Mouse (Mus musculus) stomach, embryonic 14.5 days (tissue): ENCODE results near the gene Bmp6. TPM values are rescaled to one million over a fixed set of nuclear protein-coding genes. Genes with fewer than 3 reads are reported as not detected.

ENCODE experiments used
- ATAC-seq: fragments of 200-750 bp; cut with Nextera tagmentation; 2 replicates; pipeline ENCODE4 v1.8.0; 2017; ENCODE audit warnings: low read depth, moderate TSS enrichment; ENCODE audit not compliant: insufficient number of reproducible peaks, insufficient read depth, low FRiP score
- H3K27ac ChIP-seq: fragments of 300-500 bp; sonication (generic); 2 replicates; pipeline ENCODE4 v1.5.1; 2014; ENCODE audit warnings: mild to moderate bottlenecking, low read length, moderate library complexity, mixed read lengths
- H3K27me3 ChIP-seq: fragments of 300-500 bp; sonication (generic); 2 replicates; pipeline ENCODE4 v1.6.1; 2014; ENCODE audit warnings: low read length, control low read depth, mixed read lengths; ENCODE audit not compliant: control insufficient read depth, insufficient read depth
- H3K36me3 ChIP-seq: fragments of 300-500 bp; sonication (generic); 2 replicates; pipeline ENCODE4 v1.6.1; 2014; ENCODE audit warnings: mild to moderate bottlenecking, control low read depth, low read length, moderate library complexity, mixed read lengths; ENCODE audit not compliant: control insufficient read depth, insufficient read depth
- H3K4me1 ChIP-seq: fragments of 300-500 bp; sonication (generic); 2 replicates; pipeline ENCODE4 v1.6.1; 2014; ENCODE audit warnings: low read length, control low read depth, mixed read lengths; ENCODE audit not compliant: control insufficient read depth, insufficient read depth
- H3K4me2 ChIP-seq: fragments of 300-500 bp; sonication (generic); replicated peaks from 2 replicates; pipeline ENCODE4 v1.6.1; 2014; ENCODE audit warnings: low read depth, low read length, control low read depth
- H3K4me3 ChIP-seq: fragments of 300-500 bp; sonication (generic); 2 replicates; pipeline ENCODE4 v1.5.1; 2014; ENCODE audit warnings: low read depth, low read length, control low read depth
- H3K9ac ChIP-seq: fragments of 300-500 bp; sonication (generic); replicated peaks from 2 replicates; pipeline ENCODE4 v1.6.1; 2014; ENCODE audit warnings: low read depth, mild to moderate bottlenecking, control low read depth, low read length, moderate library complexity, mixed read lengths
- H3K9me3 ChIP-seq: fragments of 300-500 bp; sonication (generic); 2 replicates; pipeline ENCODE4 v1.6.1; 2016; ENCODE audit warnings: low read depth, low read length, control low read depth; ENCODE audit not compliant: control insufficient read depth
- WGBS: fragments of 180-500 bp; shearing (Covaris S2); extraction: QIAGEN DNeasy Blood & Tissue Kit; methylation state at CpG from one replicate; pipeline ENCODE4 v1.1.7; 2014; 5-methylcytosine and 5-hydroxymethylcytosine counted together
- polyA plus RNA-seq: library from polyadenylated mRNA; unstranded; fragments of >200 nt; fragmentation: Nextera tagmentation; extraction: Ambion mirVana; gene quantifications from 2 replicates; pipeline ENCODE4 v1.2.1, GENCODE M21; 2014

The Bmp6 gene
- polyA plus RNA-seq, 1 experiment from 2014 or later = 1.8 TPM

GRCm38 (mm10) chr13:38513921-38514320 is 169.0 kb downstream of the Bmp6 start:
- WGBS = 96% methylated on average over 7 of the region's 7 CpGs
- peaks cover 63% of the 10 kb centered on the region for H3K36me3 ChIP-seq

GRCm38 (mm10) chr13:38515431-38515830 is 170.5 kb downstream of the Bmp6 start:
- Histone ChIP-seq H3K4me3 (no peak overlapping the region), H3K27me3 (no peaks in the 10 kb centered on the region), H3K27ac (no peak overlapping the region), H3K9ac (no peak overlapping the region), H3K4me1 (no peaks in the 10 kb centered on the region), H3K4me2 (no peak overlapping the region), H3K9me3 (no peaks in the 10 kb centered on the region), H3K36me3 (peaks cover 63% of the 10 kb centered on the region)
- ATAC-seq = no peak
- 71% methylated on average over 2 of the region's 2 CpGs for WGBS

More at GRCm38 (mm10) chr13:38513921-38514320, 169.0 kb downstream of the Bmp6 start:
- no peak overlapping the region for H3K4me3 ChIP-seq
- no peaks in the 10 kb centered on the region for H3K4me1 ChIP-seq
- no peak overlapping the region for H3K4me2 ChIP-seq
- H3K9ac ChIP-seq = no peak overlapping the region
- H3K9me3 ChIP-seq = no peaks in the 10 kb centered on the region
- no peak for ATAC-seq
- H3K27me3 ChIP-seq = no peaks in the 10 kb centered on the region
- no peak overlapping the region for H3K27ac ChIP-seq

- no peak overlapping the region for H3K4me2 ChIP-seq
- H3K4me3 ChIP-seq = no peak overlapping the region
- H3K27me3 ChIP-seq = no peaks in the 10 kb centered on the region
- H3K36me3 ChIP-seq = peaks cover 60% of the 10 kb centered on the region
- no peaks in the 10 kb centered on the region for H3K9me3 ChIP-seq
- WGBS = 61% methylated on average over 3 of the region's 3 CpGs
- ATAC-seq = no peak
- no peaks in the 10 kb centered on the region for H3K4me1 ChIP-seq
- no peak overlapping the region for H3K27ac ChIP-seq
- no peak overlapping the region for H3K9ac ChIP-seq
These were observed 170.9 kb downstream of the Bmp6 start for GRCm38 (mm10) chr13:38515845-38516244.

GRCm38 (mm10) chr13:38516582-38516981 is 171.7 kb downstream of the Bmp6 start:
- Histone ChIP-seq H3K4me1 (no peaks in the 10 kb centered on the region), H3K4me2 (no peak overlapping the region), H3K9me3 (no peaks in the 10 kb centered on the region), H3K4me3 (no peak overlapping the region), H3K9ac (no peak overlapping the region), H3K27me3 (no peaks in the 10 kb centered on the region), H3K36me3 (peaks cover 66% of the 10 kb centered on the region), H3K27ac (no peak overlapping the region)
- WGBS = 79% methylated on average over 11 of the region's 11 CpGs
- ATAC-seq = no peak

- no peak overlapping the region for H3K27ac ChIP-seq
- no peaks in the 10 kb centered on the region for H3K9me3 ChIP-seq
- H3K27me3 ChIP-seq = no peaks in the 10 kb centered on the region
- WGBS = 89% methylated on average over 11 of the region's 11 CpGs
- H3K4me2 ChIP-seq = no peak overlapping the region
- peaks cover 57% of the 10 kb centered on the region for H3K36me3 ChIP-seq
- ATAC-seq = no peak
- H3K4me3 ChIP-seq = no peak overlapping the region
- no peak overlapping the region for H3K9ac ChIP-seq
- H3K4me1 ChIP-seq = 0 out of 2 replicates have a peak, but pooled peaks cover 7% of the 10 kb centered on the region
These were observed 175.4 kb downstream of the Bmp6 start for GRCm38 (mm10) chr13:38520299-38520698.

GRCm38 (mm10) chr13:38522056-38522654 is 177.2 kb downstream of the Bmp6 start:
- no peak overlapping the region for H3K4me2 ChIP-seq
- no peaks in the 10 kb centered on the region for H3K9me3 ChIP-seq
- H3K36me3 ChIP-seq = peaks cover 44% of the 10 kb centered on the region
- no peak overlapping the region for H3K9ac ChIP-seq
- ATAC-seq = no peak
- H3K4me3 ChIP-seq = no peak overlapping the region
- peaks cover 18% of the 10 kb centered on the region for H3K4me1 ChIP-seq
- peak overlapping the region; percentile 55; the same call in 1 of the 2 replicates for H3K27ac ChIP-seq
- 56% methylated on average over 4 of the region's 4 CpGs for WGBS
- H3K27me3 ChIP-seq = no peaks in the 10 kb centered on the region

GRCm38 (mm10) chr13:38523231-38523630 is 178.3 kb downstream of the Bmp6 start:
- no peak for ATAC-seq
- 89% methylated on average over 11 of the region's 11 CpGs for WGBS
- Histone ChIP-seq H3K27me3 (no peaks in the 10 kb centered on the region), H3K9ac (no peak overlapping the region), H3K9me3 (no peaks in the 10 kb centered on the region), H3K36me3 (peaks cover 36% of the 10 kb centered on the region), H3K4me3 (no peak overlapping the region), H3K4me2 (no peak overlapping the region), H3K27ac (no peak overlapping the region), H3K4me1 (peaks cover 18% of the 10 kb centered on the region)

GRCm38 (mm10) chr13:38525261-38525660 is 180.4 kb downstream of the Bmp6 start:
- no peak for ATAC-seq
- Histone ChIP-seq H3K27me3 (no peaks in the 10 kb centered on the region), H3K36me3 (peaks cover 22% of the 10 kb centered on the region; the same call in 1 of the 2 replicates), H3K4me3 (no peak overlapping the region), H3K4me2 (no peak overlapping the region), H3K9ac (no peak overlapping the region), H3K9me3 (no peaks in the 10 kb centered on the region), H3K27ac (no peak overlapping the region), H3K4me1 (peaks cover 22% of the 10 kb centered on the region)
- 74% methylated on average over 3 of the region's 3 CpGs for WGBS

GRCm38 (mm10) chr13:38526116-38526515 is 181.2 kb downstream of the Bmp6 start:
- Histone ChIP-seq H3K4me1 (peaks cover 22% of the 10 kb centered on the region), H3K4me2 (peak overlapping the region; percentile 79), H3K9me3 (no peaks in the 10 kb centered on the region), H3K4me3 (peak overlapping the region; percentile 67; the same call in 1 of the 2 replicates), H3K36me3 (peaks cover 19% of the 10 kb centered on the region; the same call in 1 of the 2 replicates), H3K27ac (no peak overlapping the region), H3K27me3 (no peaks in the 10 kb centered on the region), H3K9ac (no peak overlapping the region)
- ATAC-seq = no peak
- WGBS = 64% methylated on average over 2 of the region's 2 CpGs
